Mouse (Mus musculus): ENCODE results near the gene Plekhh1. TPM values are rescaled to one million over a fixed set of nuclear protein-coding genes. Genes with fewer than 3 reads are reported as not detected.

Gene Plekhh1
- total RNA-seq, 2 experiments from 2014 or later, result 2.6 to 3.6 TPM

- intact Hi-C loops (cut with DNase I), result no loop called here
- no peak for DNase-seq (ENCODE audit: low spot score)
Observed at GRCm38 (mm10) chr12:79067526-79067925, 38.6 kb downstream of the Plekhh1 start.

DNA sequence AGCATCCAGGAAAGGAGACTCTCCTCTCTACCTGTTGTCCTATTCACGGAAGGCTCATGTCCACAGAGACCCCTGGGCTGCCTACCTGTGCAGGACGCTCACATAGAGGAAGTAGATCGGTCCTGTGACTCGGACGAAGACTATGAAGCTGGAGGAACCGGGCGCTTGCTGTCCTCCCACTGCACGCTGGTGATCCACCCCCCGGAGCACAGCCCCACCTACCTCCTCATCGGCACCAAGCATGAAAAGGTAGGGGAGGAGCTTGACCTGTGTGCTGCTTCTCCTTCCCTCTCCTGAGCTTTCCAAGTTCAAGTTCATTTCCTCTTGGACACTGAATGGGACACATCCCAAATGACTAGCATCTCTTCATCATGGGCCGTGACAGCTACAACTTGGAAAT, 39.3 kb downstream of the Plekhh1 start:
- intact Hi-C loops (cut with DNase I), result no loop called here
- DNase-seq (ENCODE audit: low spot score), result no peak

GRCm38 (mm10) chr12:79069187-79069608, 40.2 kb downstream of the Plekhh1 start:
- intact Hi-C loops (cut with DNase I), result no loop called here
- no peak for DNase-seq (ENCODE audit: low spot score)

- intact Hi-C loops (cut with DNase I), result no loop called here
- no peak for DNase-seq (ENCODE audit: low spot score)
Observed at GRCm38 (mm10) chr12:79069916-79070315, 41.0 kb downstream of the Plekhh1 start.

- intact Hi-C loops (cut with DNase I), result no loop called here
- no peak for DNase-seq (ENCODE audit: low spot score)
Observed at GRCm38 (mm10) chr12:79070736-79071333, 41.9 kb downstream of the Plekhh1 start.

DNA sequence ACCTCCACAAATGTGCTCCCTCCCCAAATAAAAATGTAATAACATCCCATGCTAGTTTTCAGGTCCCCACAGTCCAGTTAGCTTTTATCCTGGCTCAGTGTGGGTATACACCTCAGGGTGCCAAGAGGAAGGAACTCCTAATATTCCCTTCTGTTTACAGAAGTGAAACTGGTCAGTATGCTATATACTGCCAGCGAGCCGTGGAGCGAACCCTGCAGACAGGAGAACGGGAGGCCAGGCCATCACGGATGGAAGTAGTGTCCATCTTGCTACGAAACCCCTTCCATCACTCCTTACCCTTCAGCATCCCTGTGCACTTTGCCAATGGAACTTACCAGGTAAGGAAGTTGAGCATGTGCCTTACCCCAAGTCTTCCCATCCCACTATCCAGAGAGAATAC, 43.6 kb downstream of the Plekhh1 start:
- intact Hi-C loops (cut with DNase I), result no loop called here
- DNase-seq (ENCODE audit: low spot score), result no peak

DNA sequence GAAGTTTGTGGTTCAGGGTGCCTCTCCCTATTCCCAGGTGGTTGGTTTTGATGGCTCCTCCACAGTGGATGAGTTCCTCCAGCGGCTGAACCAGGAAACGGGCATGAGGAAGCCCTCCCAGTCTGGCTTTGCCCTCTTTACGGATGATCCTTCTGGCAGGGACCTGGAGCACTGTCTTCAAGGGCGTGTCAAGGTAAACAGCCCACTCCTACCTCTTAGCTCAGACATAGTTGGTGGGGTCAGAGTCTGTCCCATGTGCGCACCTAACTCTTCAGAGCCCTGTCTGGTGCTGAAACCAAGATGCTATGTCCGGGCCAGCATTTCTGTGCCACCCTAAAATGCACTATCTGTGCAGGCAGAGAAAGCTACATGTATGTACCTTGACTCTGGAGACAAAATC, 44.4 kb downstream of the Plekhh1 start:
- intact Hi-C loops (cut with DNase I), result no loop called here
- no peak for DNase-seq (ENCODE audit: low spot score)

- intact Hi-C loops (cut with DNase I), result no loop called here
- DNase-seq (ENCODE audit: low spot score), result peak; percentile 59
Observed at GRCm38 (mm10) chr12:79089182-79089812, 60.3 kb downstream of the Plekhh1 start, which contains the start of gene Pigh. Pigh (minus strand) TSS chr12:79089651.

- intact Hi-C loops (cut with DNase I), result loop anchor here (1.0 kb wide), 1 partner anchor 69 kb away; no protein-coding TSS in a partner anchor
- DNase-seq (ENCODE audit: low spot score), result no peak
Observed at GRCm38 (mm10) chr12:79092569-79092968, 63.6 kb downstream of the Plekhh1 start.

DNA sequence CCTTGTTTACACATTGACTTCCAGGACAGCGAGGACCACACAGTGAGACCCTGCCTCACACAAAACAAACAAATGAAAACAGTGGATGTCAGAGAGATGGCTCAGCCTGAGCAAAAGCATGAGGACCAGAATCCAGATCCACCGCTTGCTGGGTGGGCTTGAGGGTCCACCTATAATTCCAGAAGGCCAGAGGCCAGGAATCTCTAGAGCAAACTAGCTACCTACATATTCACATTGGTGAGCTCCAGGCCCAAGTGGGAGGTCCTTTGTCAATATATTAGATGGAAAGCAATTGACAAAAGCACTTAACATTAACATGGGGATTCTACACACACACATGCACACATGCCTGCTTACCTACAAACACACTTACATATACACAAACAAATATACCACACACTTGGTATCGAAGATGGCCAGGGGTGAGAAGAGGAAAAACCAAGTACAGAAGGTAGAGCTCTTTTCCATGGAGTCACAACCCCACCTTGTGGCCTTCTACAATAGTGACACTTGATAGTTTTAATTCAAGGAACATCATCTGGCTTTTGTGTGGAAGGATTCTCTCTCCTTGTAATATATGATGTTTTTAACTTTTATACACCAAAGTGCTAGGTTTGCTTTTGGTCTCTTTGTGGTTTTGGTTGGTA, 68.3 kb downstream of the Plekhh1 start:
- intact Hi-C loops (cut with DNase I), result loop anchor here (1.0 kb wide), 1 partner anchor 179 kb away; no protein-coding TSS in a partner anchor
- DNase-seq (ENCODE audit: low spot score), result no peak

GRCm38 (mm10) chr12:79103773-79104172, 74.8 kb downstream of the Plekhh1 start:
- intact Hi-C loops (cut with DNase I), result no loop called here
- DNase-seq (ENCODE audit: low spot score), result no peak

- intact Hi-C loops (cut with DNase I), result no loop called here
- DNase-seq (ENCODE audit: low spot score), result no peak
Observed at GRCm38 (mm10) chr12:79104544-79104943, 75.6 kb downstream of the Plekhh1 start.

- no peak for DNase-seq (ENCODE audit: low spot score)
- intact Hi-C loops (cut with DNase I), result no loop called here
Observed at GRCm38 (mm10) chr12:79105312-79105711, 76.3 kb downstream of the Plekhh1 start.

- intact Hi-C loops (cut with DNase I), result no loop called here
- no peak for DNase-seq (ENCODE audit: low spot score)
Observed at GRCm38 (mm10) chr12:79118991-79119390, 90.0 kb downstream of the Plekhh1 start.

DNA sequence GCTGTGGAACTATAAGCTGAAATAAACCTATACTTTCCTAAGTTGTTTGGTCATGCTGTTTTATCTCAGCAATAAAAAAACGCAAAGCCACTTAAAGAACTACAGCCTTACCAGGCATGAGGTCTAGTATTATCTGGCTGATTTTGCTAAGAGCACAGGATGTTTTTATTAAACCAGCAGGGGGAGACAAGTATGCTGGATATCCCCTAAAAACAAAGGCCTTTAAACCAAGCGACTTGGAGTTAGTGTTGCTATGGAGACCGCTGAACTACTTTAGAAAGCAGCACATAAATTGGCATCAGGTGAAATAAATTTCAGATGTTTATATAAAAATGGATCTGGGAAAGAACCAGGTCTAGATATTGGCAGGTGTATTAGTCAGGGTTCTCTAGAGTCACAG, 93.9 kb downstream of the Plekhh1 start:
- intact Hi-C loops (cut with DNase I), result no loop called here

GRCm38 (mm10) chr12:79130299-79131177, 101.6 kb downstream of the Plekhh1 start, which contains the start of gene Arg2:
Arg2 (plus strand) TSS chr12:79130777.
- DNase-seq (ENCODE audit: low spot score), result no peak
- intact Hi-C loops (cut with DNase I), result no loop called here

More for the DNA sequence above, 93.9 kb downstream of the Plekhh1 start:
- no peak for DNase-seq (ENCODE audit: low spot score)
